Mouse (Mus musculus): ENCODE measurements around the gene Tbc1d23. TPM values are rescaled to one million over a fixed set of nuclear protein-coding genes. Genes with fewer than 3 reads are reported as not detected.

The Tbc1d23 gene
- polyA plus RNA-seq (2015; fragmentation: Nextera tagmentation; extraction: Ambion mirVana) = 32.3 and 33.2 TPM in 2 replicates

- peak within 1 kb of the TSS; percentile 91 for H3K4me3 ChIP-seq (replicated peaks)
- ATAC-seq = peak; percentile 99
- under 1% methylated on average over 42 of the region's 42 CpGs for WGBS
Measured at GRCm38 (mm10) chr16:57231089-57231936, at the start of gene Tbc1d23. Gene Tbc1d23 (minus strand): TSS chr16:57231504.

GRCm38 (mm10) chr16:57280221-57281217, 49.2 kb upstream of the Tbc1d23 start:
- H3K4me3 ChIP-seq (replicated peaks) = no peak overlapping the region

More at GRCm38 (mm10) chr16:57231089-57231936, at the start of gene Tbc1d23:
- Histone ChIP-seq H3K9ac (replicated peaks) (peak within 1 kb of the TSS; percentile 89), H3K4me2 (replicated peaks) (peak within 1 kb of the TSS; percentile 69), H3K9me3 (no peaks in the 10 kb centered on the region), H3K4me1 (replicated peaks) (peaks cover 12% of the 10 kb centered on the region), H3K27ac (peak within 1 kb of the TSS; percentile 85), H3K36me3 (no peaks in the 10 kb centered on the region), H3K27me3 (no peaks in the 10 kb centered on the region)

DNA sequence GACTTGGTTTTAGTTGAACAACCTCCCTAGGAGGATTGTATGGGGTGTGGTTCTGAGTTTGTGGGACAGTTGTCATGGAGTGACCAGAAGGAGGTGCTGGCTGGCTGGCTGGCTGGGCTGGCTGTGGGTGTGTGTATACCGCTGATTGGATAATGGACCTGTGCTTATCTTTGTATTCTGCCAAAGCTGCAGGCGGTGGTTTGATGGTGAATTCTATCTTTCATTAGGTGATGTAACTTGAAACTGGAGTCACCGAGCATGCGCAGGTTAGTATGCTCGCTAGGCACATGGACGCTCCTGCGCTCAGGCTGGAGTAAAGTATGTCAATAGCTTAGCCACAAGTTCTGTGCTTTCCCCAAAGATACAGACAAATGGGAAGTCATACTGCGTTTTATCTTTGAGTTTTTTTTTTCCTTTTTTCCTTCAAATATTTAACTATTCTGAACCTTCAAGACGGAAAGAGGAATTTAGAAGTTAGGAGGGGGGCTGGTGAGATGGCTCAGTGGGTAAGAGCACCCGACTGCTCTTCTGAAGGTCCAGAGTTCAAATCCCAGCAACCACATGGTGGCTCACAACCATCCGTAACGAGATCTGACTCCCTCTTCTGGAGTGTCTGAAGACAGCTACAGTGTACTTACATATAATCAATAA, 47.8 kb upstream of the Tbc1d23 start:
- H3K9me3 ChIP-seq = 0 out of 2 replicates have a peak, but pooled peaks cover 3% of the 10 kb centered on the region
- no peak for ATAC-seq
- no peaks in the 10 kb centered on the region for H3K27me3 ChIP-seq
- no peak overlapping the region for H3K9ac ChIP-seq (replicated peaks)
- no peaks in the 10 kb centered on the region for H3K36me3 ChIP-seq
- no peak overlapping the region for H3K27ac ChIP-seq
- H3K4me2 ChIP-seq (replicated peaks) = no peak overlapping the region
- no peaks in the 10 kb centered on the region for H3K4me1 ChIP-seq (replicated peaks)
- H3K4me3 ChIP-seq (replicated peaks) = no peak overlapping the region
- WGBS = 90% methylated on average over 12 of the region's 12 CpGs

More at GRCm38 (mm10) chr16:57280221-57281217, 49.2 kb upstream of the Tbc1d23 start:
- H3K27me3 ChIP-seq = no peaks in the 10 kb centered on the region
- no peak overlapping the region for H3K9ac ChIP-seq (replicated peaks)
- no peaks in the 10 kb centered on the region for H3K36me3 ChIP-seq
- ATAC-seq = no peak
- H3K27ac ChIP-seq = no peak overlapping the region
- no peak overlapping the region for H3K4me2 ChIP-seq (replicated peaks)
- H3K4me1 ChIP-seq (replicated peaks) = no peaks in the 10 kb centered on the region
- H3K9me3 ChIP-seq = 0 out of 2 replicates have a peak, but pooled peaks cover 3% of the 10 kb centered on the region
- 95% methylated on average over 31 of the region's 31 CpGs for WGBS

DNA sequence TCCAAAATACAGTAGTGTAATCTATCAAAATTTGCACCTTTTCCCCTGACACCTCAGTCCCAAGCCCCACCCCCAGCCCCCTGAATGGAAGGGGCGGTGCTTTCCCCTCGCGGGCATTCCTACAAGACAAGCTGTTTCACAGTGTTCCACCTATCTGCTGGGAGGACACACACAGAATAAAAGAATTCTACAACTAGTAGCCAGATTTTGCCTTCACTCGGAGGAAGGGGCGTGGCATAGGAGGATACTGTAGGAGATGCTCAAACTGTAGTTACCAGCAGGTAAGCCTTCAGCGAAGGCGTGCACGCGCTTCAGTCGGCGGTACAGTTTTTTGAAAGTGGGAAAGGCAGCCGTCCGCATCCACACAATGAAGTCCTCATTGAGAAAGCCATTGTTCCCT, 38.4 kb upstream of the Tbc1d23 start:
- Histone ChIP-seq H3K9me3 (no peaks in the 10 kb centered on the region), H3K36me3 (no peaks in the 10 kb centered on the region), H3K4me1 (replicated peaks) (no peaks in the 10 kb centered on the region), H3K9ac (replicated peaks) (no peak overlapping the region), H3K27me3 (no peaks in the 10 kb centered on the region), H3K4me3 (replicated peaks) (no peak overlapping the region), H3K27ac (no peak overlapping the region), H3K4me2 (replicated peaks) (no peak overlapping the region)
- ATAC-seq = no peak
- 93% methylated on average over 13 of the region's 13 CpGs for WGBS

GRCm38 (mm10) chr16:57268058-57268841, 36.9 kb upstream of the Tbc1d23 start:
- H3K9me3 ChIP-seq = no peaks in the 10 kb centered on the region
- no peaks in the 10 kb centered on the region for H3K4me1 ChIP-seq (replicated peaks)
- 86% methylated on average over 14 of the region's 14 CpGs for WGBS
- no peaks in the 10 kb centered on the region for H3K27me3 ChIP-seq
- H3K36me3 ChIP-seq = no peaks in the 10 kb centered on the region
- no peak overlapping the region for H3K9ac ChIP-seq (replicated peaks)
- H3K4me3 ChIP-seq (replicated peaks) = no peak overlapping the region
- H3K4me2 ChIP-seq (replicated peaks) = no peak overlapping the region
- ATAC-seq = no peak
- no peak overlapping the region for H3K27ac ChIP-seq

DNA sequence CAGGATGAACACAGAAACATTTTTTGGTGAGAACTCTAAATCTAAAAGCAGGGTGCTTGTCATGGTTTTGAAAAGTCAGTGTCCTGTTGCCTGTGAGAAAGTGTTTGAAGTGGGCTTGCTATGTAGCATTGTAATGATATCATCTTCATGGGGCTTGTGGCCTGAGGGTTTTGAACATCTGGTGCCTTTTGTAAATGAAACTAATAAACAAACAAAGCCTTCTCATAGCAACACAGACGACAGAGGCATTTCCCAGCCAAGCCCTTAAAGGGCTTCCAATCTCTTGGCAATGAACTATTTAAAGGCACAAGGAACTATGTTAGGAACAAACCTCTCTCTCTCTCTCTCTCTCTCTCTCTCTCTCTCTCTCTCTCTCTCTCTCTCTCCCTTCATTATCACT, 35.8 kb upstream of the Tbc1d23 start:
- no peaks in the 10 kb centered on the region for H3K36me3 ChIP-seq
- no peak overlapping the region for H3K9ac ChIP-seq (replicated peaks)
- H3K27me3 ChIP-seq = no peaks in the 10 kb centered on the region
- no peaks in the 10 kb centered on the region for H3K4me1 ChIP-seq (replicated peaks)
- H3K4me3 ChIP-seq (replicated peaks) = no peak overlapping the region
- no peak overlapping the region for H3K4me2 ChIP-seq (replicated peaks)
- ATAC-seq = no peak
- no peaks in the 10 kb centered on the region for H3K9me3 ChIP-seq
- 23% methylated on average over 1 of the region's 1 CpGs for WGBS
- no peak overlapping the region for H3K27ac ChIP-seq

- H3K4me3 ChIP-seq (replicated peaks) = no peak overlapping the region
- H3K4me1 ChIP-seq (replicated peaks) = no peaks in the 10 kb centered on the region
- no peak overlapping the region for H3K9ac ChIP-seq (replicated peaks)
- H3K9me3 ChIP-seq = no peaks in the 10 kb centered on the region
- H3K4me2 ChIP-seq (replicated peaks) = no peak overlapping the region
- WGBS = 82% methylated on average over 10 of the region's 10 CpGs
- no peaks in the 10 kb centered on the region for H3K27me3 ChIP-seq
- no peaks in the 10 kb centered on the region for H3K36me3 ChIP-seq
- no peak for ATAC-seq
- H3K27ac ChIP-seq = no peak overlapping the region
Measured at GRCm38 (mm10) chr16:57260152-57260551, 28.8 kb upstream of the Tbc1d23 start.

DNA sequence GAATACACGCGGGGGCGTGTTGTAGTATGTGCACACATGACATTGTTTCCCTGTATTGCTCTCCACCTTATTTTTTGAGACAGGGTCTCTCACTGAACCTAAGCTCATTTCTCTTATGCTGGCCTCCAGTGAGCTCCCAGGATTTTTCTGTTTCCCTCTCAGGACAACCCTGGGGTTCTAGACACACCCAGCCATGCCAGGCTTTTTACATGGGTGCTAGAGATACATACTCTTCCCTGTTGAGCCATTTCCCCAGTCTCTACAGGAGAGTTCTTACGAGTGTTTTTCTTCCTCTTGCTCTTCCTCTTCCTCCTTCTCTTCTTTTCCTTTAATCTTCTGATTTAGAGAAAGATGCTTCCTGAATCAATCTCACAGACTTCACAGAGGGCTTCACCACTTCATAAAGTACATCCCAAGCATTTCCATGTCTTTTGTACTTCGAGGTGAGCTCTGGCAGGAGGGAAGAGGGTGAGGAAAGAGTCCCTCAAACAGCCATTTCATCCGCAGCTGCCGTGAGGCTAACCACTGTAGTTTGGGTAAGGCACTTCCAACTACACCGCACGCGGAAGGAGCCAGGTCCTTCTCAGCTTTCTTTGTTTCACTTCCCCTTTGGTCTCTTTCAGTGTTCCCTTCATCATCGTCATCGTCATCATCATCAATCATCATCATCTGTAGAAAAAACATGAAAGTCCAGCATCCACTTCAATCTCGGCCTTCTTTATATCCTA, 28.2 kb upstream of the Tbc1d23 start:
- H3K27ac ChIP-seq = no peak overlapping the region
- H3K4me1 ChIP-seq (replicated peaks) = no peaks in the 10 kb centered on the region
- H3K9ac ChIP-seq (replicated peaks) = no peak overlapping the region
- no peaks in the 10 kb centered on the region for H3K9me3 ChIP-seq
- 88% methylated on average over 13 of the region's 13 CpGs for WGBS
- H3K4me2 ChIP-seq (replicated peaks) = no peak overlapping the region
- no peaks in the 10 kb centered on the region for H3K36me3 ChIP-seq
- no peaks in the 10 kb centered on the region for H3K27me3 ChIP-seq
- no peak for ATAC-seq
- H3K4me3 ChIP-seq (replicated peaks) = no peak overlapping the region

DNA sequence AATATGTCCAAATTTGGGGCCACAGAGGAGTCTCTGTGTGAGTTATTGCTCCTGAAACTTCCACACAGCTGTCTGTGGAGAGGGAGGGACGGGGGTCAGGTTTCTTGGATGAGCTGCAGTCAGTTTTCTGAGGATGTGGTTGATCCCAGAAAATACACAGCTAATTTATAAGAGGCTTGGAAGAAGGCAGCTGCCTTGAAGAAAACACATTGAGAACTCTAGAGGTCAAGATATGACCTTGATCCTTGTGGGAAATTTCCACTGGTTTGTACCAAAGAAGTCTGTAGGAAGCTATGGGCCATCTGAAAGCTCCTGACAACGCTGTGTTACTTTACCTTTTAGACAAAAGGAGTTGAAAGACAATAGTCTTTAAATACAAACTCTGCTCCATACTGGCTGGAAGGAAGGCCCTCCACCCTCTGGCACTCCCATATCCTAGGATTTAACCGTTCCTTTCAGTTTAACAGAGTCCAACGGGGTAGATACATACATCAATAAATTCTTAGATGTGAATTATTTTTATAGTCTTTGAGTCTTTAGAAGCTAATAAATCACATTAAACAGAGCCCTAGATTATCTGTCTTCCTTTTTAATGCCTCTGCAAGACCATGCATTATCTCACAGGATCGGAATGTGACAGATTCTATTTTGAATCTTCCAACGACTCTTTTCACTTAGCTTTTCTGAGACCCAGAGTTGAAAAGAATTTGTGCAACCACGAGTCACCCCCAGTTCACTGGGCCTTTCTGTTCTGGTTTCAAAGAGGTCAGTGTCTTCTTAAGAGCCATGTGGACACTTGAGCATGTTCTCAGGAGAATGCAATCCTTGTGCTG, 20.5 kb upstream of the Tbc1d23 start:
- Histone ChIP-seq H3K36me3 (no peaks in the 10 kb centered on the region), H3K27ac (no peak overlapping the region), H3K4me3 (replicated peaks) (no peak overlapping the region), H3K9ac (replicated peaks) (no peak overlapping the region), H3K27me3 (no peaks in the 10 kb centered on the region), H3K4me2 (replicated peaks) (no peak overlapping the region), H3K4me1 (replicated peaks) (no peaks in the 10 kb centered on the region), H3K9me3 (no peaks in the 10 kb centered on the region)
- WGBS = 47% methylated on average over 7 of the region's 7 CpGs
- ATAC-seq = no peak

GRCm38 (mm10) chr16:57250991-57251390, 19.7 kb upstream of the Tbc1d23 start:
- H3K36me3 ChIP-seq = no peaks in the 10 kb centered on the region
- 87% methylated on average over 4 of the region's 4 CpGs for WGBS

More at GRCm38 (mm10) chr16:57250991-57251390, 19.7 kb upstream of the Tbc1d23 start:
- Histone ChIP-seq H3K4me2 (replicated peaks) (no peak overlapping the region), H3K9ac (replicated peaks) (no peak overlapping the region), H3K4me1 (replicated peaks) (no peaks in the 10 kb centered on the region), H3K27ac (no peak overlapping the region), H3K27me3 (no peaks in the 10 kb centered on the region), H3K9me3 (no peaks in the 10 kb centered on the region), H3K4me3 (replicated peaks) (no peak overlapping the region)
- no peak for ATAC-seq
